Mouse (Mus musculus) stomach, adult 2 months (tissue): ENCODE measurements around the gene A730049H05Rik. TPM values are rescaled to one million over a fixed set of nuclear protein-coding genes. Genes with fewer than 3 reads are reported as not detected.

Experiments
- polyA plus RNA-seq: library from polyadenylated mRNA; depleted of rRNA; stranded (reverse); fragments of >200 nt; gene quantifications from 2 replicates; pipeline ENCODE4 v1.2.3, GENCODE M21; 2012; rRNA removed

A730049H05Rik gene
- polyA plus RNA-seq: not detected in 2 replicates

DNA sequence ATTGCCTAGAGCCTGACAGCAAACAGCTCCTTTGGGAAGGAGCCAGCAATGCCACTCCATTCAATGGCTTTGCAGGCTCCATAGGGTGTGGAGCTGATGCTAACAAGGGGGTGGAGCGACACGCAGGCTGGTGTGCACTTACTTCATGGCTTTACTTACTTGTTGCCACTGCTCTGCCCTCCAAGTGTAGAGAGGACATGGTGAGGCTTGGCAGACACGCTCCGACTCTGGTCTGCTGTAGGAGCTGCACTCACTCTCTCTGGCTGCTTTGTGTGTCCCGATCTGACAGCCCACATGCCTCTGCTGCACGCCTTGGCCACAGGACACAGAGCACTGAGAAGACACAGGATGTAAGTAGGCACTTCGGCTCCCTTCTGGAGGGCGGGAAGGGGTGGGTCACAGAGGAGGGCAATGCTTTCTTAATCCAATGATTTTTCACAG lies at the start of gene A730049H05Rik:
Gene A730049H05Rik, plus strand, starts transcription at position 168 of the 441 bp plus-strand sequence.

DNA sequence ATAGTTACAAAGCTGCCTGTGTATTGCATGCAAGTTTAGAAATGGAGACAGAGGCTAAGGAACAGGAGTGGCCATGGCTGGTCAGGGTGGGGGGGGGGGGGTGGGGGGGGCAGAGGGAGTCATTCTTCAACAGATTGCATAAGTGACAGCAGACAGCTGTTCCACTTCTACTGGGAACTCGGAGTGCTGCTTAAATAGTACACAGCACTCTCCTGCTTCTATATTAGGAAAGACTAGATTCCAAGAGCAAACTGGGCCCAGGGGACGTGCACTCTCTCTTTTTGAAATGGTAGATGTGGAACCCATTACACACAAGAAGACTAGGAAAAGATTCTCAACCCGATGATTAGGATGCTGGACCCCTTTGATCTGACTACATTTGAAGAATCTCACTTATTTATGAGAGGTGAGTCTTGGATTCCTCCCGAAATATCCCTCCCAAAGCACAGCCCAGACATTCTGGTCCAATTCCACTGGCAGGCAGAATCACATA lies 52.9 kb downstream of the A730049H05Rik start, which contains the start of gene Gm15737:
Gene Gm15737, plus strand, starts transcription at position 269 of the 493 bp plus-strand sequence.

Other genes starting within 250 kb of the A730049H05Rik start
- 0.94 and 1.7 TPM in 2 replicates for gene Prickle2, start 110.3 kb upstream of the A730049H05Rik start, polyA plus RNA-seq
- 0.01 TPM in 1 of 2 replicates, not detected in the other for gene Gm15737, start 52.9 kb downstream of the A730049H05Rik start, polyA plus RNA-seq
- 0.78 and 1.2 TPM in 2 replicates for gene Adamts9, start 127.0 kb downstream of the A730049H05Rik start, polyA plus RNA-seq